Mouse (Mus musculus) ovary, postnatal 36 days (tissue): Measurements from ENCODE around the gene Dlg2.

Experiments used
- DNase-seq: peaks from one replicate; pipeline ENCODE4 v3.0.0; 2022; ENCODE audit warnings: low spot score, mixed read lengths

Dlg2 gene

GRCm38 (mm10) chr7:92277629-92278028 is 1801.2 kb downstream of the Dlg2 start:
- DNase-seq, result no peak

GRCm38 (mm10) chr7:92280925-92281324 is 1804.5 kb downstream of the Dlg2 start:
- no peak for DNase-seq

GRCm38 (mm10) chr7:92287058-92287457 is 1810.6 kb downstream of the Dlg2 start:
- DNase-seq, result no peak

GRCm38 (mm10) chr7:92288814-92289213 is 1812.3 kb downstream of the Dlg2 start:
- DNase-seq, result no peak

- no peak for DNase-seq
Measured at GRCm38 (mm10) chr7:92292918-92293518, 1816.5 kb downstream of the Dlg2 start.

GRCm38 (mm10) chr7:92301046-92301445 is 1824.6 kb downstream of the Dlg2 start:
- DNase-seq, result no peak

GRCm38 (mm10) chr7:92307634-92308033 is 1831.2 kb downstream of the Dlg2 start:
- no peak for DNase-seq

GRCm38 (mm10) chr7:92308168-92308567 is 1831.7 kb downstream of the Dlg2 start:
- no peak for DNase-seq

GRCm38 (mm10) chr7:92316389-92316788 is 1839.9 kb downstream of the Dlg2 start:
- no peak for DNase-seq

- DNase-seq, result no peak
Measured at GRCm38 (mm10) chr7:92319469-92319868, 1843.0 kb downstream of the Dlg2 start.

- no peak for DNase-seq
Measured at GRCm38 (mm10) chr7:92320181-92320580, 1843.7 kb downstream of the Dlg2 start.

GRCm38 (mm10) chr7:92321786-92322185 is 1845.3 kb downstream of the Dlg2 start:
- DNase-seq, result no peak

GRCm38 (mm10) chr7:92322342-92323069 is 1846.0 kb downstream of the Dlg2 start:
- no peak for DNase-seq

GRCm38 (mm10) chr7:92323710-92324109 is 1847.2 kb downstream of the Dlg2 start:
- no peak for DNase-seq

GRCm38 (mm10) chr7:92327343-92327896 is 1850.9 kb downstream of the Dlg2 start:
- DNase-seq, result no peak

- no peak for DNase-seq
Measured at GRCm38 (mm10) chr7:92333220-92333898, 1856.9 kb downstream of the Dlg2 start.

GRCm38 (mm10) chr7:92356542-92356941 is 1880.1 kb downstream of the Dlg2 start:
- DNase-seq, result no peak

GRCm38 (mm10) chr7:92363386-92363785 is 1886.9 kb downstream of the Dlg2 start:
- no peak for DNase-seq

GRCm38 (mm10) chr7:92363800-92364199 is 1887.3 kb downstream of the Dlg2 start:
- DNase-seq, result no peak

- no peak for DNase-seq
Measured at GRCm38 (mm10) chr7:92367111-92367510, 1890.6 kb downstream of the Dlg2 start.

- no peak for DNase-seq
Measured at GRCm38 (mm10) chr7:92370521-92370920, 1894.0 kb downstream of the Dlg2 start.

- DNase-seq, result no peak
Measured at GRCm38 (mm10) chr7:92371638-92372037, 1895.2 kb downstream of the Dlg2 start.

- no peak for DNase-seq
Measured at GRCm38 (mm10) chr7:92373863-92374357, 1897.4 kb downstream of the Dlg2 start.
